ENCODE assay signal across 8 mouse cellular contexts in genomic region chr6:145291383-145292289, GRCm38 (mm10). TPM values are rescaled to one million over a fixed set of nuclear protein-coding genes. Genes with fewer than 3 reads are reported as not detected.
DNase-seq lines count a peak whose midpoint lies in the region; ATAC-seq and TF ChIP-seq lines count a peak whose summit lies in the region.
"Had no signal": no experiment of that assay in that cellular context is flagged by ENCODE, and none has a peak within 500 bp of the region (broad histone marks: within the 10 kb centered on the region; RNA-seq: fewer than 3 reads in every experiment).

No protein-coding gene starts in this region.

- no peak for TF ChIP-seq POLR2A in liver, adult 2 months (IDR thresholded peaks at IDR 0.05; ENCODE audit: extremely low read depth, insufficient read depth, low read length)

- no peaks in the 10 kb centered on the region for H3K79me2 ChIP-seq in liver, adult 2 months (ENCODE audit: control insufficient read depth, insufficient read depth, low read length)

- no peak overlapping the region for H3K4me2 ChIP-seq in liver, embryonic 11.5 days
- H3K4me2 ChIP-seq in embryonic facial prominence, embryonic 13.5 days: peak overlapping the region; percentile 14; the same call in 1 of the 2 replicates
- H3K4me2 ChIP-seq in stomach, embryonic 14.5 days (replicated peaks; ENCODE audit: low read depth, low read length): no peak overlapping the region
- no peak overlapping the region for H3K4me2 ChIP-seq in midbrain, postnatal 0 days (ENCODE audit: low read depth, low read length, poor library complexity, severe bottlenecking)
- H3K4me2 ChIP-seq: midbrain, embryonic 13.5 days had no signal

- H3K36me3 ChIP-seq in liver, adult 2 months (ENCODE audit: control insufficient read depth, insufficient read depth, low read length): no peaks in the 10 kb centered on the region
- H3K36me3 ChIP-seq in liver, embryonic 11.5 days (ENCODE audit: control insufficient read depth, insufficient read depth, low read length): no peaks in the 10 kb centered on the region
- no peaks in the 10 kb centered on the region for H3K36me3 ChIP-seq in embryonic facial prominence, embryonic 13.5 days
- H3K36me3 ChIP-seq in stomach, embryonic 14.5 days (ENCODE audit: control insufficient read depth, insufficient read depth, low read length): no peaks in the 10 kb centered on the region
- no peaks in the 10 kb centered on the region for H3K36me3 ChIP-seq in midbrain, postnatal 0 days (ENCODE audit: insufficient read depth, low read length)
- H3K36me3 ChIP-seq: midbrain, embryonic 13.5 days had no signal

- 71% methylated on average over 13 of the region's 13 CpGs for whole genome bisulfite sequencing in liver, adult 2 months
- 75% methylated on average over 13 of the region's 13 CpGs for WGBS in liver, embryonic 11.5 days
- 34% methylated on average over 13 of the region's 13 CpGs for WGBS in embryonic facial prominence, embryonic 13.5 days
- WGBS in stomach, embryonic 14.5 days: 58% methylated on average over 13 of the region's 13 CpGs
- 70% methylated on average over 13 of the region's 13 CpGs for WGBS in midbrain, postnatal 0 days

- H3K27me3 ChIP-seq in liver, adult 2 months (ENCODE audit: control insufficient read depth, insufficient read depth, low read length): no peaks in the 10 kb centered on the region
- no peaks in the 10 kb centered on the region for H3K27me3 ChIP-seq in liver, embryonic 11.5 days (replicated peaks; ENCODE audit: control insufficient read depth, insufficient read depth, low read length)
- H3K27me3 ChIP-seq in embryonic facial prominence, embryonic 13.5 days: no peaks in the 10 kb centered on the region
- H3K27me3 ChIP-seq in stomach, embryonic 14.5 days (ENCODE audit: control insufficient read depth, insufficient read depth, low read length): no peaks in the 10 kb centered on the region
- H3K27me3 ChIP-seq in midbrain, postnatal 0 days (ENCODE audit: insufficient read depth, low read length): no peaks in the 10 kb centered on the region
- H3K27me3 ChIP-seq: midbrain, embryonic 13.5 days had no signal

- ATAC-seq in liver, embryonic 11.5 days (replicated peaks; ENCODE audit: low FRiP score): no peak
- 0 out of 2 replicates have a peak, but pooled peaks have one; percentile 41 for ATAC-seq in embryonic facial prominence, embryonic 13.5 days (ENCODE audit: insufficient number of reproducible peaks, insufficient read depth, low FRiP score, low TSS enrichment, low read depth)
- 0 out of 2 replicates have a peak, but pooled peaks have one; percentile 25 for ATAC-seq in stomach, embryonic 14.5 days (ENCODE audit: insufficient number of reproducible peaks, insufficient read depth, low FRiP score, low read depth)
- no peak for ATAC-seq in midbrain, postnatal 0 days (ENCODE audit: low FRiP score)
- ATAC-seq: midbrain, embryonic 13.5 days had no signal

- no peak overlapping the region for H3K9ac ChIP-seq in liver, adult 2 months (ENCODE audit: low read depth, low read length)
- no peak overlapping the region for H3K9ac ChIP-seq in liver, embryonic 11.5 days (ENCODE audit: low read depth, low read length)
- no peak overlapping the region for H3K9ac ChIP-seq in embryonic facial prominence, embryonic 13.5 days
- H3K9ac ChIP-seq in stomach, embryonic 14.5 days (replicated peaks; ENCODE audit: low read depth, low read length): no peak overlapping the region
- no peak overlapping the region for H3K9ac ChIP-seq in midbrain, postnatal 0 days (replicated peaks; ENCODE audit: low read length, poor library complexity, severe bottlenecking)
- H3K9ac ChIP-seq: midbrain, embryonic 13.5 days had no signal

- peak; percentile 86 for DNase-seq in liver, adult 2 months (ENCODE audit: extremely low read depth, low read depth, low spot score)
- no peak for DNase-seq in liver, embryonic 11.5 days (ENCODE audit: low spot score)
- DNase-seq in heart, postnatal 4 days: peak; percentile 25
- no peak for DNase-seq in left cerebral cortex, adult 2 months (ENCODE audit: extremely low spot score in 1 of 2, low spot score in 2 of 2)
- DNase-seq in midbrain, postnatal 0 days (ENCODE audit: low spot score): no peak

- TF ChIP-seq CTCF in liver, adult 2 months (IDR thresholded peaks at IDR 0.05; ENCODE audit: low read depth, low read length): no peak
- TF ChIP-seq CTCF in left cerebral cortex, adult 2 months (IDR thresholded peaks at IDR 0.05): no peak
- TF ChIP-seq CTCF in midbrain, postnatal 0 days (IDR thresholded peaks at IDR 0.05): no peak

- H3K9me3 ChIP-seq in liver, embryonic 11.5 days (ENCODE audit: control insufficient read depth, low read length): no peaks in the 10 kb centered on the region
- no peaks in the 10 kb centered on the region for H3K9me3 ChIP-seq in embryonic facial prominence, embryonic 13.5 days
- no peaks in the 10 kb centered on the region for H3K9me3 ChIP-seq in stomach, embryonic 14.5 days (ENCODE audit: control insufficient read depth, low read depth, low read length)
- no peaks in the 10 kb centered on the region for H3K9me3 ChIP-seq in midbrain, postnatal 0 days (ENCODE audit: low read length)
- H3K9me3 ChIP-seq: midbrain, embryonic 13.5 days had no signal

- H3K27ac ChIP-seq in liver, adult 2 months (replicated peaks; ENCODE audit: insufficient read depth, low read depth, low read length): no peak overlapping the region
- H3K27ac ChIP-seq in liver, embryonic 11.5 days (ENCODE audit: low read depth, low read length): no peak overlapping the region
- peak overlapping the region; percentile 74 for H3K27ac ChIP-seq in embryonic facial prominence, embryonic 13.5 days
- no peak overlapping the region for H3K27ac ChIP-seq in stomach, embryonic 14.5 days (ENCODE audit: low read length)
- H3K27ac ChIP-seq in left cerebral cortex, adult 2 months: no peak overlapping the region
- no peak overlapping the region for H3K27ac ChIP-seq in midbrain, postnatal 0 days (ENCODE audit: low read depth, low read length)
- H3K27ac ChIP-seq: midbrain, embryonic 13.5 days had no signal

- intact Hi-C loops in left cerebral cortex, adult 2 months (cut with DNase I): no loop called here

- H3K4me1 ChIP-seq in liver, adult 2 months (ENCODE audit: control insufficient read depth, insufficient read depth, low read length): peaks cover 2% of the 10 kb centered on the region; the same call in 1 of the 2 replicates
- no peaks in the 10 kb centered on the region for H3K4me1 ChIP-seq in liver, embryonic 11.5 days (replicated peaks; ENCODE audit: control insufficient read depth, insufficient read depth, low read length)
- peaks cover 27% of the 10 kb centered on the region for H3K4me1 ChIP-seq in embryonic facial prominence, embryonic 13.5 days
- H3K4me1 ChIP-seq in stomach, embryonic 14.5 days (ENCODE audit: control insufficient read depth, insufficient read depth, low read length): 0 out of 2 replicates have a peak, but pooled peaks cover 4% of the 10 kb centered on the region
- no peaks in the 10 kb centered on the region for H3K4me1 ChIP-seq in midbrain, postnatal 0 days (ENCODE audit: insufficient read depth, low read length)
- H3K4me1 ChIP-seq: midbrain, embryonic 13.5 days had no signal

- no peak overlapping the region for H3K4me3 ChIP-seq in liver, adult 2 months (ENCODE audit: insufficient read depth, low read depth, low read length)
- H3K4me3 ChIP-seq in liver, embryonic 11.5 days (ENCODE audit: low read depth, low read length): no peak overlapping the region
- H3K4me3 ChIP-seq in embryonic facial prominence, embryonic 13.5 days: no peak overlapping the region
- no peak overlapping the region for H3K4me3 ChIP-seq in stomach, embryonic 14.5 days (ENCODE audit: low read depth, low read length)
- no peak overlapping the region for H3K4me3 ChIP-seq in left cerebral cortex, adult 2 months
- H3K4me3 ChIP-seq in midbrain, postnatal 0 days (ENCODE audit: low read depth, low read length): no peak overlapping the region
- H3K4me3 ChIP-seq: midbrain, embryonic 13.5 days had no signal

RNA-seq across cellular contexts. Expression of gene Kras, which starts 41.6 kb away (rescaled TPM):
- 9.9 and 11.8 TPM in 2 replicates for total RNA-seq in liver, adult 2 months (2014; rRNA removed)
- 6.1 and 8.4 TPM in 2 replicates for polyA plus RNA-seq in liver, adult 2 months (2012; rRNA removed)
- polyA plus RNA-seq in liver, embryonic 11.5 days (2014; fragmentation: Nextera tagmentation; extraction: Ambion mirVana): 92.3 and 92.8 TPM in 2 replicates
- polyA plus RNA-seq in embryonic facial prominence, embryonic 13.5 days (2015; fragmentation: Nextera tagmentation; extraction: Ambion mirVana): 68.5 and 70.6 TPM in 2 replicates
- total RNA-seq in heart, postnatal 4 days (2021): 10 to 100 TPM; 49.2 to 50.5 TPM
- polyA plus RNA-seq in stomach, embryonic 14.5 days (2014; fragmentation: Nextera tagmentation; extraction: Ambion mirVana): 81.1 and 87.9 TPM in 2 replicates
- total RNA-seq in left cerebral cortex, adult 2 months (2021): 10 to 100 TPM; 78.4 to 79.8 TPM
- 36.0 and 47.8 TPM in 2 replicates for total RNA-seq in midbrain, postnatal 0 days (2014; rRNA removed)
- 64.7 and 80.2 TPM in 2 replicates for polyA plus RNA-seq in midbrain, postnatal 0 days (2015; fragmentation: Nextera tagmentation; extraction: Ambion mirVana)

Comparison
In these comparisons a context has a peak if more than half of its experiments do, and no peak if none do; other contexts are left out.
1. DNase-seq: peak in liver, adult 2 months (single experiment) and heart, postnatal 4 days (single experiment); none in liver, embryonic 11.5 days (single experiment), left cerebral cortex, adult 2 months (0 of 2) and midbrain, postnatal 0 days (single experiment).
2. ATAC-seq: peak in embryonic facial prominence, embryonic 13.5 days (single experiment) and stomach, embryonic 14.5 days (single experiment); none in liver, embryonic 11.5 days (single experiment) and midbrain, postnatal 0 days (single experiment).